Mouse (Mus musculus) kidney, adult 10 weeks (tissue): ENCODE data around the gene Prkd1. TPM values are rescaled to one million over a fixed set of nuclear protein-coding genes. Genes with fewer than 3 reads are reported as not detected.

ENCODE experiments used
- polyA plus RNA-seq: library from polyadenylated mRNA; stranded (reverse); fragments of 350-450 nt; fragmentation: Illumina TruSeq; extraction: RNeasy Lipid Tissue Mini Kit (QIAGEN cat#74804); gene quantifications from one replicate; pipeline ENCODE4 v1.2.3, GENCODE M21; 2014; ENCODE audit warnings: low read depth, low replicate concordance

The Prkd1 gene
- 9.5 TPM for polyA plus RNA-seq

GRCm38 (mm10) chr12:50648671-50649541 lies at the start of gene Prkd1:
Prkd1 (minus strand) TSS chr12:50649098.

